Mouse (Mus musculus) liver, adult 2 months (tissue): Measurements from ENCODE around the gene Dgki. TPM values are rescaled to one million over a fixed set of nuclear protein-coding genes. Genes with fewer than 3 reads are reported as not detected.

Experiments
- DNase-seq: peaks from one replicate; pipeline ENCODE4 v3.0.0-alpha.2; 2011; ENCODE audit warnings: low read depth, low spot score; ENCODE audit errors: extremely low read depth
- H3K27ac ChIP-seq: fragments of 200-500 bp; replicated peaks from 2 replicates; pipeline ENCODE4 v1.5.1; 2012; ENCODE audit warnings: low read depth, mild to moderate bottlenecking, control low read depth, inconsistent platforms, low read length; ENCODE audit not compliant: insufficient read depth
- H3K27me3 ChIP-seq: fragments of 200-500 bp; 2 replicates; pipeline ENCODE4 v1.6.1; 2012; ENCODE audit warnings: mild to moderate bottlenecking, moderate library complexity, low read length, inconsistent platforms; ENCODE audit not compliant: control insufficient read depth, insufficient read depth
- H3K36me3 ChIP-seq: fragments of 200-500 bp; 2 replicates; pipeline ENCODE4 v1.6.1; 2012; ENCODE audit warnings: low read length, inconsistent platforms; ENCODE audit not compliant: control insufficient read depth, insufficient read depth
- H3K4me1 ChIP-seq: fragments of 200-500 bp; 2 replicates; pipeline ENCODE4 v1.6.1; 2011; ENCODE audit warnings: low read length; ENCODE audit not compliant: control insufficient read depth, insufficient read depth
- H3K4me3 ChIP-seq: fragments of 200-500 bp; 2 replicates; pipeline ENCODE4 v1.5.1; 2011; ENCODE audit warnings: low read depth, mild to moderate bottlenecking, control low read depth, low read length, moderate library complexity; ENCODE audit not compliant: insufficient read depth
- H3K79me2 ChIP-seq: fragments of 200-500 bp; 2 replicates; pipeline ENCODE4 v1.6.1; 2012; ENCODE audit warnings: inconsistent platforms, mild to moderate bottlenecking, low read length, moderate library complexity; ENCODE audit not compliant: control insufficient read depth, insufficient read depth
- H3K9ac ChIP-seq: fragments of 200-500 bp; 2 replicates; pipeline ENCODE4 v1.6.1; 2012; ENCODE audit warnings: low read depth, mild to moderate bottlenecking, control low read depth, inconsistent platforms, low read length
- CTCF ChIP-seq: fragments of 200-500 bp; IDR thresholded peaks from 2 replicates; pipeline ENCODE4 v1.5.1; 2011; ENCODE audit warnings: low read depth, low read length, control low read depth
- POLR2A ChIP-seq: fragments of 200-500 bp; IDR thresholded peaks from 2 replicates; pipeline ENCODE4 v1.6.1; 2011; ENCODE audit warnings: low read length, control low read depth; ENCODE audit not compliant: insufficient read depth; ENCODE audit errors: extremely low read depth
- WGBS: fragments of 180-500 bp; shearing (Covaris S2); methylation state at CpG from one replicate; pipeline ENCODE4 v1.1.7; 2018; 5-methylcytosine and 5-hydroxymethylcytosine counted together
- polyA plus RNA-seq: library from polyadenylated mRNA; depleted of rRNA; stranded (reverse); fragments of >200 nt; gene quantifications from 2 replicates; pipeline ENCODE4 v1.2.3, GENCODE M21; 2012
- total RNA-seq: library from RNA; depleted of rRNA; stranded (reverse); fragments of >200 nt; gene quantifications from 2 replicates; pipeline ENCODE4 v1.2.3, GENCODE M21; 2014

Gene Dgki
- total and polyA plus RNA-seq, 2 experiments, result 0.09 TPM; not detected in 1

GRCm38 (mm10) chr6:36905965-36906364 is 394.0 kb downstream of the Dgki start:
- Histone ChIP-seq H3K9ac (no peak overlapping the region), H3K4me1 (no peaks in the 10 kb centered on the region), H3K27ac (no peak overlapping the region), H3K79me2 (no peaks in the 10 kb centered on the region), H3K36me3 (no peaks in the 10 kb centered on the region), H3K27me3 (no peaks in the 10 kb centered on the region), H3K4me3 (no peak overlapping the region)
- no peak for DNase-seq
- TF ChIP-seq POLR2A, result no peak
- no peak for TF ChIP-seq CTCF
- WGBS, result 81% methylated on average over 3 of the region's 3 CpGs

GRCm38 (mm10) chr6:36904911-36905310 is 395.1 kb downstream of the Dgki start:
- Histone ChIP-seq H3K9ac (no peak overlapping the region), H3K4me1 (no peaks in the 10 kb centered on the region), H3K27me3 (no peaks in the 10 kb centered on the region), H3K36me3 (no peaks in the 10 kb centered on the region), H3K79me2 (no peaks in the 10 kb centered on the region), H3K4me3 (no peak overlapping the region), H3K27ac (no peak overlapping the region)
- WGBS, result 82% methylated on average over 5 of the region's 5 CpGs
- no peak for DNase-seq
- TF ChIP-seq POLR2A (no peak), CTCF (no peak)

- H3K4me3 ChIP-seq, result no peak overlapping the region
- no peak overlapping the region for H3K9ac ChIP-seq
- TF ChIP-seq POLR2A (no peak), CTCF (0 out of 2 replicates have a peak, but pooled peaks have one; percentile 17)
- no peaks in the 10 kb centered on the region for H3K4me1 ChIP-seq
- WGBS, result 35% methylated on average over 5 of the region's 5 CpGs
- no peaks in the 10 kb centered on the region for H3K36me3 ChIP-seq
- H3K27me3 ChIP-seq, result no peaks in the 10 kb centered on the region
- no peak for DNase-seq
- H3K79me2 ChIP-seq, result no peaks in the 10 kb centered on the region
- no peak overlapping the region for H3K27ac ChIP-seq
These were observed 396.2 kb downstream of the Dgki start for GRCm38 (mm10) chr6:36903821-36904220.

GRCm38 (mm10) chr6:36903159-36903794 is 396.7 kb downstream of the Dgki start:
- 47% methylated on average over 8 of the region's 8 CpGs for WGBS
- no peak overlapping the region for H3K4me3 ChIP-seq
- no peaks in the 10 kb centered on the region for H3K79me2 ChIP-seq
- no peaks in the 10 kb centered on the region for H3K4me1 ChIP-seq
- no peak overlapping the region for H3K9ac ChIP-seq
- TF ChIP-seq POLR2A (no peak), CTCF (no peak)
- no peak overlapping the region for H3K27ac ChIP-seq
- no peak for DNase-seq
- no peaks in the 10 kb centered on the region for H3K27me3 ChIP-seq
- no peaks in the 10 kb centered on the region for H3K36me3 ChIP-seq

- TF ChIP-seq CTCF (no peak), POLR2A (no peak)
- Histone ChIP-seq H3K36me3 (no peaks in the 10 kb centered on the region), H3K4me1 (no peaks in the 10 kb centered on the region), H3K27me3 (no peaks in the 10 kb centered on the region), H3K79me2 (no peaks in the 10 kb centered on the region), H3K9ac (no peak overlapping the region), H3K4me3 (no peak overlapping the region), H3K27ac (no peak overlapping the region)
- no peak for DNase-seq
- WGBS, result 80% methylated on average over 4 of the region's 4 CpGs
These were observed 400.1 kb downstream of the Dgki start for GRCm38 (mm10) chr6:36899872-36900271.

GRCm38 (mm10) chr6:36898412-36898811 is 401.6 kb downstream of the Dgki start:
- TF ChIP-seq CTCF, result no peak
- no peak for TF ChIP-seq POLR2A
- H3K4me1 ChIP-seq, result no peaks in the 10 kb centered on the region
- H3K9ac ChIP-seq, result no peak overlapping the region
- DNase-seq, result no peak
- H3K27me3 ChIP-seq, result no peaks in the 10 kb centered on the region
- no peak overlapping the region for H3K4me3 ChIP-seq
- no peak overlapping the region for H3K27ac ChIP-seq
- WGBS, result 70% methylated on average over 6 of the region's 6 CpGs
- H3K79me2 ChIP-seq, result no peaks in the 10 kb centered on the region
- H3K36me3 ChIP-seq, result no peaks in the 10 kb centered on the region
